Mouse (Mus musculus) adrenal gland, postnatal 14 days (tissue): Measurements from ENCODE around the gene Rgs8. TPM values are rescaled to one million over a fixed set of nuclear protein-coding genes. Genes with fewer than 3 reads are reported as not detected.

Experiments used
- DNase-seq: peaks from one replicate; pipeline ENCODE4 v3.0.0; 2021; ENCODE audit warnings: mixed read lengths
- total RNA-seq: library from RNA; stranded (reverse); gene quantifications from 2 replicates; pipeline ENCODE4 v1.2.3, GENCODE M21; 2021

The Rgs8 gene
- total RNA-seq, 1 experiment from 2014 or later: 0.07 TPM

GRCm38 (mm10) chr1:153675591-153675990, 22.8 kb downstream of the Rgs8 start:
- no peak for DNase-seq

GRCm38 (mm10) chr1:153677635-153678034, 24.8 kb downstream of the Rgs8 start:
- no peak for DNase-seq

- DNase-seq: peak; percentile 75
Measured at GRCm38 (mm10) chr1:153679147-153679546, 26.3 kb downstream of the Rgs8 start.

GRCm38 (mm10) chr1:153679653-153680052, 26.8 kb downstream of the Rgs8 start:
- no peak for DNase-seq

- no peak for DNase-seq
Measured at GRCm38 (mm10) chr1:153680363-153680762, 27.5 kb downstream of the Rgs8 start.

- no peak for DNase-seq
Measured at GRCm38 (mm10) chr1:153681036-153681435, 28.2 kb downstream of the Rgs8 start.

- DNase-seq: no peak
Measured at GRCm38 (mm10) chr1:153683190-153683589, 30.4 kb downstream of the Rgs8 start.

GRCm38 (mm10) chr1:153685630-153686029, 32.8 kb downstream of the Rgs8 start:
- no peak for DNase-seq

GRCm38 (mm10) chr1:153692526-153692925, 39.7 kb downstream of the Rgs8 start:
- DNase-seq: no peak

- DNase-seq: no peak
Measured at GRCm38 (mm10) chr1:153694372-153695120, 41.7 kb downstream of the Rgs8 start.

GRCm38 (mm10) chr1:153695398-153695797, 42.6 kb downstream of the Rgs8 start:
- DNase-seq: no peak

- DNase-seq: no peak
Measured at GRCm38 (mm10) chr1:153696093-153696492, 43.3 kb downstream of the Rgs8 start.

- DNase-seq: no peak
Measured at GRCm38 (mm10) chr1:153696541-153696940, 43.7 kb downstream of the Rgs8 start.

- no peak for DNase-seq
Measured at GRCm38 (mm10) chr1:153697581-153698251, 44.9 kb downstream of the Rgs8 start.

GRCm38 (mm10) chr1:153698311-153699084, 45.7 kb downstream of the Rgs8 start:
- DNase-seq: no peak

- DNase-seq: no peak
Measured at GRCm38 (mm10) chr1:153700448-153701063, 47.7 kb downstream of the Rgs8 start.

- DNase-seq: no peak
Measured at GRCm38 (mm10) chr1:153701461-153701860, 48.6 kb downstream of the Rgs8 start.

GRCm38 (mm10) chr1:153702166-153702852, 49.5 kb downstream of the Rgs8 start:
- no peak for DNase-seq

- peak; percentile 41 for DNase-seq
Measured at GRCm38 (mm10) chr1:153702853-153703410, 50.1 kb downstream of the Rgs8 start.

GRCm38 (mm10) chr1:153703445-153703991, 50.7 kb downstream of the Rgs8 start:
- DNase-seq: peak; percentile 53

- DNase-seq: no peak
Measured at GRCm38 (mm10) chr1:153704174-153704573, 51.3 kb downstream of the Rgs8 start.
